Mouse (Mus musculus) heart, adult 18-20 months (tissue): ENCODE data around the gene Tnrc18. TPM values are rescaled to one million over a fixed set of nuclear protein-coding genes. Genes with fewer than 3 reads are reported as not detected.

Source experiments
- DNase-seq, 2 experiments: peaks; one replicate each; pipeline ENCODE4 v3.0.0; 2021 to 2022; ENCODE audit warnings: mixed read lengths in 1 of 2
- total RNA-seq, 2 experiments: library from RNA; stranded (reverse); gene quantifications; 2 replicates each; pipeline ENCODE4 v1.2.3; 2021

The Tnrc18 gene
- total RNA-seq, 2 experiments from 2014 or later: 39.2 to 48.2 TPM

DNA sequence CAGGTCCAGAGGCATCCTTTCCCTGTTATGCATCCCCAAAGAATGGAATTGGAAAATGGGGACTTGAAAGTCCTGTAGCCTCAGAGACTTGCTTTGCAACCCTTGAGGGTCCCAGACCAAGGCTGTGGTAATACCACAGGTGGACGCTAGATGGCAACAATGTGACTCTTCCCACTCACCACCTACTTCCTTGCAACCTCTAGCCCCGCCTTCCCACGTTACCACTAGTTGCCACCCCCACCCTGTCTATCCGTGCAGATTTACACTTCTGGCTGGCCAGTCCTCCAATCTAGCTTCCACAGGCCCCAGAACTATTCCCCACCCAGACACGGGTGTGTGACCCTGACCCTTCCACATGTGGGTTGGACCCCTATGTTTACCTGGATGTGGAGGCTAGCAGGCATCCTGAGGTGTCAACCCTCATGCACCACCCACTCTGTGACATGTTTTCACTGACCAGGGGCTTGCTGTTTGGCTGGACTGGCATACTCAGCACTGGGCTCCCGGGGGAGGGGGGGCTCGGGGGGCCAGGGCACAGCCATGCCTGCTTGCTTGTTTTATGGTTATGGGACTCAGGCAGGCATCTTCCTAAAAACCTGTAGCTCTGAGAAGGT lies 93.8 kb downstream of the Tnrc18 start:
- peak; percentile 41 to 74 for DNase-seq

GRCm38 (mm10) chr5:142719897-142720296 lies 97.6 kb downstream of the Tnrc18 start:
- DNase-seq: no peak

DNA sequence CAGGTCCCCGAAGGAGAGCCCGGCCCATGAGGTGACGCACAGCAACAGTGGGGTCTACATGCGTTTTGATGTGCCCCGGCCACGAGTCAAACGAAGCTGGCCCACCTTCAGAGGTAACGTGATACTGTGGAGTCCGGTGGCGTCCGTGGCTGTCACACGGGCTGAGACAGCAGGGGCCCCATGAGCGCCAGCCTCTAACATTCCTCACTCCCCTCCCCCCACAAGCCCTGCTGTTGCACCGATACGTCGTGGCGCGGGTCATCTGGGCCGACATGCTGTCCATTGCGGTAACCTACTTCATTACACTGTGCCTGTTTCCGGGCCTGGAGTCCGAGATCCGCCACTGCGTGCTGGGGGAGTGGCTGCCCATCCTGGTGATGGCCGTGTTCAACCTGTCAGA lies 99.0 kb downstream of the Tnrc18 start:
- DNase-seq: no peak

GRCm38 (mm10) chr5:142718037-142718436 lies 99.4 kb downstream of the Tnrc18 start:
- DNase-seq: peak; percentile 47 to 90

- DNase-seq: no peak
Measured at GRCm38 (mm10) chr5:142716056-142716455, 101.4 kb downstream of the Tnrc18 start.

DNA sequence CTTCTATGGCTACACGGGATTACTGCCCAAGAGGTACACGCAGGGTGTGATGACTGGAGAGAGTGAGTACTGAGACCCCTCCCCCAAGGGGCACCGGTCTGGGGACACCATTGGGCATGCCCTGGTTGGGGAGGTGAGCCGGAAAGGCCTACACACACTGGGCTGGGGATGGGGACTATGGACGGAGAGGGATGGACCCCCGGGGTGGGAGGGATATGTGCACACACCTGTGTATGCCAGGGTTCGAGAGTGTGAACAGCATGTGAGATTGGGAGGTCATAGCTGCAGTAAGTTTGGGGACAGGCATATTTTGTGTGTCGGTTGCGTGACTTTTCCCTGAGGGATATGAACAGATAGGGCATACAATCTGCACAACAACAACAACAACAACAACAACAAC lies 102.4 kb downstream of the Tnrc18 start:
- DNase-seq: no peak

GRCm38 (mm10) chr5:142713966-142714365 lies 103.5 kb downstream of the Tnrc18 start:
- no peak for DNase-seq

GRCm38 (mm10) chr5:142712373-142712772 lies 105.1 kb downstream of the Tnrc18 start:
- DNase-seq: no peak

GRCm38 (mm10) chr5:142709436-142709835 lies 108.0 kb downstream of the Tnrc18 start:
- DNase-seq: no peak

- no peak for DNase-seq
Measured at GRCm38 (mm10) chr5:142707709-142708108, 109.8 kb downstream of the Tnrc18 start.

DNA sequence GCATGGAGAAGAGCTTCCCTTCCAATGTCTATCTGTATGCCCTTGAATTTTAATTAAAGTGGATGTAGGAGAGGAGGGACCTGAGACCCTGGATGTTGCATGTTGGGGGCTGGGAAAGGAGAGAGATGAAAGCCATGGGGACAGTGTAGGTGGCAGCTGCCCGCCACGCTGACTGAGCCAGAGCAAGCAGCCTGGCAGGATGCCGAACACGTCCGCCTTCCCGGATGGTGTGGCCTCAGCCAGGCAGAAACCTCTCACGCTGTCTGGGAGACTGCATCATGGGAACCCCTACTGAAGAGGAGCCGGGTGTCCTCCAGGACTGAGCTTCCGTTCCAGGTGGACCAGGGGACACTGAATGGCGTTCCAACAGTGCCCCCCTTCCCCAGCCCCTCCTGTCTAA lies 113.9 kb downstream of the Tnrc18 start:
- DNase-seq: no peak

- DNase-seq: no peak
Measured at GRCm38 (mm10) chr5:142702511-142703138, 114.8 kb downstream of the Tnrc18 start.

- DNase-seq: no peak
Measured at GRCm38 (mm10) chr5:142701651-142702510, 115.6 kb downstream of the Tnrc18 start.

- no peak for DNase-seq
Measured at GRCm38 (mm10) chr5:142700842-142701589, 116.4 kb downstream of the Tnrc18 start.

DNA sequence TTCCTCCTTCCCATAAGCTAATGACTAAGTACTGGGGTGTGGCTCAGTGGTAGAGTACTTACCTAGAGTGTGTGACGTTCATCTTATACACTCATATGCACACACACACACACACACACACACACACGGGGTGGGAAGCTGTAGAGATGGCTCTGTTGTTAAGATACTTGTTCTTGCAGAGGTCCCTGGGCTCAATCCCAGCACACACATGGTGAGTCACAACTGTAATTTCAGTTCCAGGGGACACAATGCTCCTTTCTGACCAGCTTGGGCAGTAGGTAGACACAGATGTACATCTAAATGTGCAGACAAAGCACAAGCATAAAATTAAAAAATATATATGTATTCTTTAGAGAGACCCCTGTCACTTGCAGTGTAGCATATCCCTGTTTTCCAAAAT lies 119.7 kb downstream of the Tnrc18 start:
- DNase-seq: no peak

DNA sequence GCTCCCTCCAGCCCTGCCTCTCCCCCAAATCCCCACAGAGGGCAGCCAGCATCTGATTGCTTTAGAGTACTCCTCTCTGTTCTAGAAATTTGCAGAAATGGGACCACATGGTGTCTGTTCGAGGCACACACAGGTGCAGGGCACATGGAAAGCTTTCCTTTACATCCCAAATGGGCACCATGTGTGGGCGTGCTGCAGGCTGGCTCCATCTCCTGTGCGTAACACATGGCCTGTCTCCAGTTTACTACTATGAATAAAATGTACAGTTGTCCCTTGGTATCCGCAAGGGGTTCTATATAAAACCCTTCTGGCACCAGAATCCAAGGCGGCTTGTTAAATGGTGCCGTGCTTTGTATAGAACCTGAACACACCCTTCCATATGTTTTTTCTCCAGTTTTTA lies 120.6 kb downstream of the Tnrc18 start:
- DNase-seq: no peak

DNA sequence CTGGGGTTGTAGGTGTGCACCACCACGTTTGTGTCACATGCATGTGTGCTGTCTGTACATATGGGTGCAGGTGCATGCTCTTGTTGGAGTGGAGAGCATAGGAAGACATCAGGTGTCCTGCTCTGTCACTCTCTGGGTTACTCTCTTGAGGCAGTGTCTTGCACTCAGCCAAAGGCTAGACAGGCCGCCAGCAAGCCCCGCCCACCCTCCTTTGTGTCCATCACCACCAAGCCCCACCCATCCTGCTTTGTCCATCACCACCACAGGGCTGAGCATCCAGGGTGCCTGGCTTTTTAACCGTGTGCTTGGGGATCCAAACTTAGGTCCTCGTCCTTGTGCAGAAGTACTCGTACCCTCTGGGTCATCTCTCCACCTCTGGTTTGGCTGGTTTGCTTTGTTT lies 121.2 kb downstream of the Tnrc18 start:
- DNase-seq: no peak

GRCm38 (mm10) chr5:142694627-142695340 lies 122.7 kb downstream of the Tnrc18 start:
- peak in 1 of 2 experiments; percentile 50 for DNase-seq

DNA sequence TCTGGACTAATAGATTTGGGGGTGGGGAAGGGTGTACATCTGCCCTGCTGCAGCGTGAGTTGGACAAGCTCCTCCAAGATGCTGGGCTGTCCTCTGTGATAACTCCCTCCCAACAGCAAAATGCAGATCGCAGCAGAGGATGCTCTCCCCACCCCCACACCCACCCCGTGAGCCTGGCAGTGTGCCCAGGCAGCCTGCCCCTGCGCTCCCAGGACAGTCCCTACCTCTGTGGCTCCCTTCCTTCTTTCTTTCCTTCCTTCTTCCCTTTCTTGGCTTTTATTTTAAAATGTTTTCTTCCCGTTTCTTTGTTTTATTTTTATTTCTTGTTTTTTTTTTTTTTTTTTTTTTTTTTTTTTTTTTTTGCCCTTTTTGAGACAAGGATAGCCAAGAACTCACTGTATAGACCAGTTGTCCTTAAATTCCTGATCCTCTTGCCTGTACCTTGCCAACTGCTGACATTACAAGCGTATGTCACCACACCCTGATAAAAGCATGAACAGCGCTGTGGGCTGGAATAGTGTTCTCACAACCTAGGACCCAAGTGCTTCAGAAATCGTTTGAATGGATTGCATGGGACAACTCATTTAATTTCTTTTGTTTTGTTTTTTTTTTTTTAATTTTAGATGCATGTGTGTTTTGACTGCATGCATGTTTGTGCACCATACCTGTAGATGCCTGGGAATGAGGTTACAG lies 123.6 kb downstream of the Tnrc18 start:
- no peak for DNase-seq

GRCm38 (mm10) chr5:142692971-142693737 lies 124.3 kb downstream of the Tnrc18 start:
- no peak for DNase-seq
